Comparison of ENCODE assay signal across 24 mouse cellular contexts in the genomic region with DNA sequence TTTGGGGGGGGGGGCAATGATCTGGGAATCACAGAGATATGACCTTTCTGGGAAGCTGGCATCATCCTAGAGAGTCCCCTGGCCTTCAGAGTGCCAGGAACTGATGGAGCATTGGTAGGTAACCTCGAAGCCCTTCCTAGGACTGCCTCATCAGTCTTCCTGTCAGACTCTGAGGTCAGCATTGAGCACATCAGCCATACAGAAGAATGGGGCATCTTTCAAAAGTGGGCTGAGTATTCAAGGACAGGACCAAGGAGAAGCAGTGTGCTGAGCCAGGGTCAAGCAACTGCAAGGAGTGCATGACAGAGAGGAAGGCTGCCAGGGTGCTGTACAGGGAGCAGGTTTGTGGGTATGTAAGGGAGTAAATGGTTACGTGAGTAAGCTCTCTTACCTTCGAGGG.
"Had no signal": no experiment of that assay in that cellular context is flagged by ENCODE, and none has a peak within 500 bp of the region (broad histone marks: within the 10 kb centered on the region; RNA-seq: fewer than 3 reads in every experiment).

No protein-coding gene starts in this region.

- H3K4me3 ChIP-seq: gastrocnemius, adult 2 months; heart, adult 2 months; hindbrain, embryonic 10.5 days; hindbrain, embryonic 12.5 days; intestine, embryonic 15.5 days; kidney, embryonic 15.5 days; layer of hippocampus, adult 2 months; left cerebral cortex, adult 2 months; limb, embryonic 10.5 days; limb, embryonic 12.5 days; liver, embryonic 13.5 days; liver, embryonic 15.5 days had no signal

- H3K36me3 ChIP-seq: hindbrain, embryonic 10.5 days; hindbrain, embryonic 12.5 days; intestine, embryonic 15.5 days; kidney, embryonic 15.5 days; limb, embryonic 10.5 days; limb, embryonic 12.5 days; liver, embryonic 13.5 days; liver, embryonic 15.5 days had no signal

- H3K27ac ChIP-seq: gastrocnemius, adult 2 months; heart, adult 2 months; hindbrain, embryonic 10.5 days; hindbrain, embryonic 12.5 days; hindbrain, embryonic 14.5 days; intestine, embryonic 15.5 days; kidney, embryonic 15.5 days; kidney, postnatal 0 days; layer of hippocampus, adult 2 months; left cerebral cortex, adult 2 months; limb, embryonic 10.5 days; limb, embryonic 12.5 days; liver, embryonic 13.5 days; liver, embryonic 15.5 days had no signal

- DNase-seq: gastrocnemius, adult 2 months; gastrocnemius, postnatal 10 days; gastrocnemius, postnatal 25 days; heart, adult 2 months; heart, postnatal 10 days; heart, postnatal 4 days; kidney, adult 18-20 months; kidney, adult 9 months; kidney, postnatal 14 days; kidney, postnatal 36 days; liver; liver, embryonic 13.5 days; liver, postnatal 0 days had no signal

- H3K4me1 ChIP-seq: hindbrain, embryonic 10.5 days; hindbrain, embryonic 12.5 days had no signal

- H3K27me3 ChIP-seq: hindbrain, embryonic 12.5 days; intestine, embryonic 15.5 days; kidney, embryonic 15.5 days; limb, embryonic 12.5 days; liver, embryonic 13.5 days; liver, embryonic 15.5 days had no signal
